Mouse (Mus musculus) left cerebral cortex, adult 9 months (tissue): ENCODE data around the gene Ccdc34.

ENCODE experiments used
- DNase-seq, 2 experiments: peaks; one replicate each; pipeline ENCODE4 v3.0.0; 2022; ENCODE audit warnings: low spot score in 2 of 2

Ccdc34 gene

GRCm38 (mm10) chr2:109995061-109995460, 22.6 kb upstream of the Ccdc34 start:
- DNase-seq = no peak

DNA sequence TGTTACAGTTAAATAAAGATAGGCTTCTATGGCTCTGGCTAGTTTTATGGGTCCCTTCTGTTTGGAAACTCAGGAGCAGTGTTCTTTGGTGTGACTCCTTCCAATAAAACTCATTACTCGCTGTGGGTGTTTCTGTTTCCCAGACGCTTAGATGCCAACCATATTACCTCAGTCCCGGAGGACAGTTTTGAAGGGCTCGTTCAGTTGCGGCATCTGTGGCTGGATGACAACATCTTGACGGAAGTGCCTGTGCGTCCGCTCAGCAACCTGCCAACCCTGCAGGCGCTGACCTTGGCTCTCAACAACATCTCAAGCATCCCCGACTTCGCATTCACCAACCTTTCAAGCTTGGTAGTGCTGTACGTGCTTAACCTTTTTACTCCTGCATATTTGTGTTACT, 21.2 kb upstream of the Ccdc34 start:
- no peak for DNase-seq

DNA sequence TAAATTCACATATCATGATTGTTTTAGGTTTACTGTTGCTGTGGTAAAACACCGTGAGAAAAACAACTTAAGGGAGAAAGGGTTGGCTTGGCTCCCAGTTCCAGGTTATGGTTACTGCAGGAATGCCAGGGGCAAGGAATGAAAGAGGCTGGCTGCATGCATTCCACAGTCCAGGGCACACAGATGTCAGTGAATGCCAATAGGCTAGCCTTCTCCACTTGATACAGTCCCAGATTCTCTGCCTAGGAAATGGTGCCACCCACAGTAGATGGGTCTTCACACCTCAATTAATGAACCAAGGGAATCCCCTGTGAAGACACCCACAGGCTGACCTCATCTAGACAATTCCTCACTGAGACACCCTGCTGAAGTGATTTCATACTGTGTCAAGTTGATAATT, 12.9 kb upstream of the Ccdc34 start:
- no peak for DNase-seq

- DNase-seq = no peak
These were observed 12.5 kb upstream of the Ccdc34 start for GRCm38 (mm10) chr2:110005164-110005563.

GRCm38 (mm10) chr2:110005596-110006239, 11.9 kb upstream of the Ccdc34 start:
- DNase-seq = no peak

DNA sequence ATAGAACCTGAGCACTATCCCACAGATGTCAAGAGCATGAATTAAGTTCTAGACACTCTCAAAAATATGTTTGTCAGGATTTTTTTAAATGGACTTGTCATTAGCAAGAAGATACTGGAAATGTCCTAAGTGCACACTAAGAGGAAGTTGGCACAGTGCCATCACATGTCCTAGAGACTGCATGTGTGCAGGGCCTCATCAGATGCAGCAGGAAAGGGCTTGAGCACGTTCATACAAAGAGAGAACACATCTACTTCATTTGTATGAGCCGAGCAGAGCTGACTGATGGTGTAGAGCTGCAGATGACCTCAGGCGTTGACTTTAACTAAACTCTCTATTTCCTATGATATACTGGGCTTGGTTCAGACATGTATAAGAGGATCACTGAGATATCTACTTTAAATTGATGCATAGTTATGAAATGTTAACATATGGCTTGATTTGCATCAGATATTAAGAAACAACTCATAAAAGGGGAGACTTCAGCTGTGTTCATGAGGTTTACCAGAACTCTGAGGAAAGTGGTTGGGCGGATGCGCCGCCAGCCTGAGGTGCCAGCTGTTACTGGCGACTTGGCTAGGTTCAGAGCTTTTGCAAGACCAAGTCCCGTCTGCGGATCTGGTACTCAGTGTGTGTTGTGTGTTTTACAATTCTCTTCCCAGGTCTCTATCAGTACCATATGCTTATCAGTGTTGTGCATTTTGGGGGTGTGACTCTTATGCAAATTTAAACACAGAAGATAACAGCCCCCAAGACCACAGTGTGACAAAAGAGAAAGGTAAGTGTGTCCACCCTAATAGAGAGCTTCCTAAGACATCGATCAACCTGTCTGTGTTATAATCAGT, 10.0 kb upstream of the Ccdc34 start:
- no peak for DNase-seq

- DNase-seq = no peak
These were observed 8.2 kb upstream of the Ccdc34 start for GRCm38 (mm10) chr2:110009449-110009848.

DNA sequence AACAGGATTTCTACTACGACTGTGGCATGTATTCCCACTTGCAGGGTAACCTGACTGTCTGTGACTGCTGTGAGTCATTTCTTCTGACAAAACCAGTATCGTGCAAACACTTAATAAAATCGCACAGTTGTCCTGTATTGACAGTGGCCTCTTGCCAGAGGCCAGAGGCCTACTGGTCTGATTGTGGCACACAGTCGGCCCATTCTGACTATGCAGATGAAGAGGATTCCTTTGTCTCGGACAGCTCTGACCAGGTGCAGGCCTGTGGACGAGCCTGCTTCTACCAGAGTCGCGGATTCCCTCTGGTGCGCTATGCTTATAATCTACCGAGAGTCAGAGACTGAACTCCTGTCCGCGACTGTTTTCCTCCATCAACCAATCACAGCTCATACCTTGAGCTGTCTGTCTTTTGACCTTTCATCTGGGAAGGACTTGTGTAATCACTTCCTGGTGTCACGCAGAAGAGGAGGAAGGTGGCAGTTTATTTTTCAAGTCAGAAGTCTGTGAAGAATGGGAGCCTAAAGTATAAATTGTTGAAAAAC, 5.4 kb upstream of the Ccdc34 start:
- no peak for DNase-seq

- DNase-seq = no peak
These were observed 530 bp upstream of the Ccdc34 start for GRCm38 (mm10) chr2:110017087-110017486.

DNA sequence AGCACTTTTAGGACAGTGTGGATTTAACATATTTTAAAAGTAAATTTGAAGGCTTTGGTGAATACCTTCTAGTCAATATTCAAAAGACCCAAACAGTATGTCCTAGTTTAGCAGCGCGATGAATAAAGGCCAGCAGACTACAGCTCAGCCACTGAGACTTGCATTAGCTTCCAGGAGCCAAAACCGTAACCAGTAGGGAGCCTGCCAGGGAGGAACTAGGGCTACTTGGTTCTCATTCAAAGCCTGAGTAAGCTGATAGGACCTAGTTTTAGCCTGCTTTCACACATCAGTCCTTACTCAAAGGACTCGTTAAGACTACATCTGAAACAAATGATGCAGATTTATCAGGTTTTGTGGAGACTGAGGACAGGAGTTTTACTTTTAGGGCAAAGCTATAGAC, 2.0 kb downstream of the Ccdc34 start:
- DNase-seq = no peak

- DNase-seq = no peak
These were observed 2.8 kb downstream of the Ccdc34 start for GRCm38 (mm10) chr2:110020430-110020829.

- DNase-seq = no peak
These were observed 18.6 kb downstream of the Ccdc34 start for GRCm38 (mm10) chr2:110036265-110036664.

- DNase-seq = no peak
These were observed 19.0 kb downstream of the Ccdc34 start for GRCm38 (mm10) chr2:110036665-110037064.

- DNase-seq = no peak
These were observed 19.6 kb downstream of the Ccdc34 start for GRCm38 (mm10) chr2:110037221-110037620.

DNA sequence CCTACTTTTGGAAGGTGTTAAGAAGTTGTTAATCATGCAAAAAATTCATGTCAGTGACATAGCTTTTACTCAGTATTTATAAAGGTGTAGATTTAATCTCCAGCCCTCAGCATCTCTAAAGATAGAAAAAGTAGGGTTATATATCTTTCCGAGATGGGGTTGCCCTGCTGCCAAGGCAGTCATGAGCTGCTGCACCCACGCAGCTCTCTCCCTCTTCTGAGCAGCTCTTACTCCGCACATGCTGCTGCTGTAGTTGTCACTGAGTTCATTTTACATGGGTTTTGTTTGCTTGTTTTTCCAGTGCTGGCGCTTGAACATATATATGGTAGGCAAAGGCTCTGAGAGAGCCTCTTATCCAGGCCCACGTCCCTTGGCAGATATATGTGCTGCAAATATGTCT, 20.7 kb downstream of the Ccdc34 start:
- peak in 1 of 2 experiments; percentile 34 for DNase-seq

- DNase-seq = no peak
These were observed 25.5 kb downstream of the Ccdc34 start for GRCm38 (mm10) chr2:110042861-110043760.

DNA sequence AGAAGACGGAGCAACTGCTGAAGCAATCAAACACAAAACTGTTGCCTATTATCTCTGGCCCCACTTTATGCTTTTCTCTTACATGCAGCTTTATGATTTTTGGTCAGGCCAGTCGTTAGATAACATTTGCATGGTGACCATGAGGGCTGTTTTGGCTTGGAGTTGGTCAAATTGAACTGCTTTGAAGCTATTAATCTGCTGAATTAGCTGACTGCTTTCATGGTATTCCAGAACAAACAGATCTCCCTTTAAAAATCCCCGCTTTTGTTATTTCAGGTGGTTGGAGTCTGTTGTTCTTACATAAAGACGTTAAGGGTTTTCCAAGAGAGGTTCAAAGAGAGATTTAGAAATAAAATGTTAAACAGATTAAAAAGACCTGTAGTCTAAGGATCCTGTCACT, 40.8 kb downstream of the Ccdc34 start:
- no peak for DNase-seq

DNA sequence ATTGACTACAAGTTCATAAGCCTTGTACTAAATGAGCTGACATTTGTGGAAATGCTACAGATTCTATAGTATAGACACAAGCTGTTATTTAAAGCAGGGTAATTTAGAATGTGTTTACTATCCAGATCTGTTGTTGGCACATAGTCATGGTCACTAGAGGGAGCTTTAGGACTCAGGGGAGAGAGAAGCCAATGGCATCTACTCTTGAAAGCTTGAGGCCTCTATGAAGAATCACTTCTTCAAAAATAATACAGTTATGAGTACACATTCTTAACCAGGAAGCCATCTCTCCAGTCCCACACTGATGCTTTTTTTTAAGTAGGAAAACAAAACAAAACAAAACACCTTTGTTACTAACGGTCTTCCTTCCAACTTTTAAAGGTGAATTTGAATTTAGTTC, 45.5 kb downstream of the Ccdc34 start:
- no peak for DNase-seq

DNA sequence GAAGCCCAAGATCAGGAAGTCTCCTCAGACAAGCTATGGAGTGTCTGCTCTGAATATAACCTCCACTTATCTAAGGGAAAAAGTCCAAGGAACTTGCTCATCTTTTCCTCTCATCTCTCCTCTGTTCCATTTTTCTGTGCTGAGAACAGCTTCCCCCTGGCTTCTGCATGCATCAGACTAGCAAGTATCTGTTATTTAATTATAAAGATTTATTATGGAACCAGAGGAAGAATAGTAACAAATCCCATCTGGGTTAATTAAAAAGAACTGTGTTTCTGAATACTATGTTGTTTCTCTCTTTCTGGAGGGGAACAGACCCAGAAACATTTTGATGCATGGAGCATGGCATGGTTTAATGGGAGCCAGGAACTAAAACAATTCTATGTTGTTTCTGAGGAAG, 51.3 kb downstream of the Ccdc34 start:
- DNase-seq = no peak

- DNase-seq = no peak
These were observed 55.4 kb downstream of the Ccdc34 start for GRCm38 (mm10) chr2:110073023-110073422.

GRCm38 (mm10) chr2:110074646-110075452, 57.2 kb downstream of the Ccdc34 start:
- DNase-seq = no peak
